Mouse (Mus musculus): Measurements from ENCODE around the gene Senp1.

Gene Senp1

GRCm38 (mm10) chr15:98107703-98108296, 14.3 kb upstream of the Senp1 start:
- DNase-seq (ENCODE audit: low spot score), result no peak

- DNase-seq (ENCODE audit: low spot score), result no peak
These were observed 13.7 kb upstream of the Senp1 start for GRCm38 (mm10) chr15:98107230-98107629.

GRCm38 (mm10) chr15:98106506-98106905, 13.0 kb upstream of the Senp1 start:
- DNase-seq (ENCODE audit: low spot score), result no peak

GRCm38 (mm10) chr15:98102401-98102800, 8.9 kb upstream of the Senp1 start:
- DNase-seq (ENCODE audit: low spot score), result no peak

- DNase-seq (ENCODE audit: low spot score), result no peak
These were observed 5.0 kb upstream of the Senp1 start for GRCm38 (mm10) chr15:98098519-98098918.

GRCm38 (mm10) chr15:98096957-98097356, 3.4 kb upstream of the Senp1 start:
- no peak for DNase-seq (ENCODE audit: low spot score)

- no peak for DNase-seq (ENCODE audit: low spot score)
These were observed 1.4 kb upstream of the Senp1 start for GRCm38 (mm10) chr15:98094905-98095304.

- DNase-seq (ENCODE audit: low spot score), result no peak
These were observed 998 bp downstream of the Senp1 start, which contains the start of gene Pfkm for GRCm38 (mm10) chr15:98092372-98093120. Gene Pfkm (plus strand): TSS chr15:98092589.

- no peak for DNase-seq (ENCODE audit: low spot score)
These were observed 1.7 kb downstream of the Senp1 start for GRCm38 (mm10) chr15:98091841-98092240.

- DNase-seq (ENCODE audit: low spot score), result peak; percentile 60
These were observed 3.9 kb downstream of the Senp1 start for GRCm38 (mm10) chr15:98089421-98090183.

- DNase-seq (ENCODE audit: low spot score), result no peak
These were observed 4.7 kb downstream of the Senp1 start for GRCm38 (mm10) chr15:98088889-98089288.

GRCm38 (mm10) chr15:98076901-98077300, 16.6 kb downstream of the Senp1 start:
- no peak for DNase-seq (ENCODE audit: low spot score)

- DNase-seq (ENCODE audit: low spot score), result peak; percentile 19
These were observed 18.5 kb downstream of the Senp1 start for GRCm38 (mm10) chr15:98075034-98075433.

GRCm38 (mm10) chr15:98074521-98074920, 19.0 kb downstream of the Senp1 start:
- DNase-seq (ENCODE audit: low spot score), result no peak

GRCm38 (mm10) chr15:98070376-98070775, 23.2 kb downstream of the Senp1 start:
- no peak for DNase-seq (ENCODE audit: low spot score)

- no peak for DNase-seq (ENCODE audit: low spot score)
These were observed 23.8 kb downstream of the Senp1 start for GRCm38 (mm10) chr15:98069566-98070245.

GRCm38 (mm10) chr15:98068506-98068905, 25.0 kb downstream of the Senp1 start:
- no peak for DNase-seq (ENCODE audit: low spot score)

GRCm38 (mm10) chr15:98067492-98067891, 26.1 kb downstream of the Senp1 start:
- DNase-seq (ENCODE audit: low spot score), result no peak

GRCm38 (mm10) chr15:98066602-98067001, 26.9 kb downstream of the Senp1 start:
- DNase-seq (ENCODE audit: low spot score), result no peak

- DNase-seq (ENCODE audit: low spot score), result no peak
These were observed 27.7 kb downstream of the Senp1 start for GRCm38 (mm10) chr15:98065881-98066280.

GRCm38 (mm10) chr15:98055246-98055645, 38.3 kb downstream of the Senp1 start:
- peak; percentile 84 for DNase-seq (ENCODE audit: low spot score)

- no peak for DNase-seq (ENCODE audit: low spot score)
These were observed 41.9 kb downstream of the Senp1 start for GRCm38 (mm10) chr15:98051685-98052084.
